Mouse (Mus musculus): Measurements from ENCODE around the gene Ank2. TPM values are rescaled to one million over a fixed set of nuclear protein-coding genes. Genes with fewer than 3 reads are reported as not detected.

Ank2 gene
- polyA plus RNA-seq, 1 experiment = 5.7 TPM

DNA sequence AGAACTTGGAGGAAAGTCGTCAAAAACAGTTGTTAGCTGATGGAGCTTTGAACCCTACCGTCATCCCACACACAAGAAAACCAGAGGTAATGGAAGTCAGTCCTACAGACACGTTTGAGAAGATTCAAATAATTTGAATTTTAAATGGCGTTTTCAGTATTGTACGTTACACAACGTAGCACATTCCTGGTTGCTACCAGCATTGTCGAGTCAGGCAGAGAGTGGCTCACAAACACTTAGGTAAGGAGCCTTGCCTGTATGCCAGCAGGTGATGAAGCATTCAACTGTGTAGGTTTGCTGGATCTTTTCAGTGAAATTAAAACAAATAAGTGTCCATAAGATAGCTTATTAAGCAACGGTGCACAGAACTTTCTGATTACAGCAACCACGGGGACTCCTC lies 36.0 kb downstream of the Ank2 start:
- Histone ChIP-seq H3K27ac (ENCODE audit: insufficient read depth, low read depth, low read length) (no peak overlapping the region), H3K27me3 (replicated peaks; ENCODE audit: control insufficient read depth, insufficient read depth, low read length) (no peaks in the 10 kb centered on the region), H3K36me3 (ENCODE audit: control insufficient read depth, insufficient read depth, low read length) (no peaks in the 10 kb centered on the region), H3K4me3 (ENCODE audit: insufficient read depth, low read depth, low read length) (no peak overlapping the region), H3K4me1 (ENCODE audit: control insufficient read depth, insufficient read depth, low read length) (no peaks in the 10 kb centered on the region)
- no peak for DNase-seq
- no peak for TF ChIP-seq POLR2A (IDR thresholded peaks at IDR 0.05; ENCODE audit: low read depth, low read length)
- TF ChIP-seq CTCF (conservative IDR thresholded peaks at IDR 0.05; ENCODE audit: insufficient read depth, insufficient read length, low read depth, low read length) = no peak
- WGBS = 46% methylated on average over 9 of the region's 9 CpGs

DNA sequence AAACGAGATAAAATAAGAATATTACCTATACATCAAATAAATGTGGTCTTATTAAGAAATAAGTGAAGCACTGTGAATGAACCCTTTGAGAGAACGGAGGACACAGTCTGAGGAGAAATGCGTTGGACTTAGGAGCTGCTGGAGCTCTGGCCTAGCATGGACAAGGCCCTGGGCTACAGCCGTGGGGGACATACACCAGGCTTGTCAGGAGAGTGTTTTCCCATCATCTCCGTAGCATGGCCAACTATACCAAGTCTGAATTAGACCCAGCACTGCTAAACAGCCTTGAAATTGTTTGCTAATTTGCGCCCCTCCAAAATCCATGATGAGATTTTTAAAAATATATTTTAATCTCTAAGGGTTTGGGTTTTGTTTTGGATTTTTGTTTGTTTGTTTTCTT lies 36.7 kb downstream of the Ank2 start:
- H3K36me3 ChIP-seq (ENCODE audit: control insufficient read depth, insufficient read depth, low read length) = no peaks in the 10 kb centered on the region
- no peaks in the 10 kb centered on the region for H3K27me3 ChIP-seq (replicated peaks; ENCODE audit: control insufficient read depth, insufficient read depth, low read length)
- DNase-seq = no peak
- no peaks in the 10 kb centered on the region for H3K4me1 ChIP-seq (ENCODE audit: control insufficient read depth, insufficient read depth, low read length)
- H3K4me3 ChIP-seq (ENCODE audit: insufficient read depth, low read depth, low read length) = no peak overlapping the region
- TF ChIP-seq CTCF (conservative IDR thresholded peaks at IDR 0.05; ENCODE audit: insufficient read depth, insufficient read length, low read depth, low read length) (no peak), POLR2A (IDR thresholded peaks at IDR 0.05; ENCODE audit: low read depth, low read length) (no peak)
- 86% methylated on average over 6 of the region's 6 CpGs for WGBS
- H3K27ac ChIP-seq (ENCODE audit: insufficient read depth, low read depth, low read length) = no peak overlapping the region

DNA sequence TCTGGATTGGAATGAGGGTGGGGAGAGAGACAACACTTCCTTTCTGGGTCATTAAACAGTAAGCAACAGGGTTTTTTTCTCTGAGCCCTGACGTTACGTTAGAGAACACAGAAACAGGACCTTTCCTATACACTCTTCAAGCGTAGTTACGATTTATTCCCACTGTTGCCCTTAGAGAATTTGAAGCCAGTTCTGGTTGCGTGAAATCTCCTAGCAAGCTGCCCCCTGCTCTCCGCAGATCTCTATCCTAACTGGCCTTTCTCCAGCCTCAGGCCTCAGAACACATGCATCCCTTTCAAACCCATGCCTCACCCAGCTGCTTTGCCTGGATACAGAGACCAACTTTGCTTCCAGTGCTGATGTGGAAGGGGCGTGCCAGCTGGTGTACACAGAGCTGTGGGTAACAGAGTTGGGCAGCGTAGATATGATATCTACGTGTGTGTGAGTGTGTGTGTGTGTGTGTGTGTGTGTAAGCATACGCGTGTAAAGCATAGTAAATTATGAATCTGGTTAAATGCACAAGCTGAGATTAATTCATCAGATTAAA lies 38.2 kb downstream of the Ank2 start:
- no peaks in the 10 kb centered on the region for H3K27me3 ChIP-seq (replicated peaks; ENCODE audit: control insufficient read depth, insufficient read depth, low read length)
- H3K4me1 ChIP-seq (ENCODE audit: control insufficient read depth, insufficient read depth, low read length) = no peaks in the 10 kb centered on the region
- no peak overlapping the region for H3K27ac ChIP-seq (ENCODE audit: insufficient read depth, low read depth, low read length)
- H3K36me3 ChIP-seq (ENCODE audit: control insufficient read depth, insufficient read depth, low read length) = no peaks in the 10 kb centered on the region
- TF ChIP-seq CTCF (conservative IDR thresholded peaks at IDR 0.05; ENCODE audit: insufficient read depth, insufficient read length, low read depth, low read length) (no peak), POLR2A (IDR thresholded peaks at IDR 0.05; ENCODE audit: low read depth, low read length) (no peak)
- no peak for DNase-seq
- WGBS = 57% methylated on average over 11 of the region's 11 CpGs
- H3K4me3 ChIP-seq (ENCODE audit: insufficient read depth, low read depth, low read length) = no peak overlapping the region

DNA sequence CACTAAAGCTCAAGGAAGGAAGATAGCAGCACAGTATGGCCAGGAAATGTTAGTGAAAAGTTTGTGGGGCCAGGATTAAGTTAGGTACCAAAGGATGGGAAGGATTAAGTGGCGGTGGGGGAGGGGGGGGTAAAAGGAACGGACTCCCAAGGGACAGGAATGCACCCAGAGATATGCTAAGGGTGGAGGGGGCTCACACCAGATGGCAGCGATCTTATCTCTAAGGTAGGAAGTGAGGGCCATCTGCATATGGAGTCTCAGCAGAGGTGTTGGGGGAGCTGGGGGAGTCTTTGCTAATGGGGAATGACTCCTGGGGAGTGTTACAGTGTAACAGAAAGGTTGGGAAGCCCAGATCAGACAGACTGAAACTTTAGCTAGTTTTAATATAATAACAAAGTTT lies 39.3 kb downstream of the Ank2 start:
- TF ChIP-seq POLR2A (IDR thresholded peaks at IDR 0.05; ENCODE audit: low read depth, low read length) = no peak
- no peak for TF ChIP-seq CTCF (conservative IDR thresholded peaks at IDR 0.05; ENCODE audit: insufficient read depth, insufficient read length, low read depth, low read length)
- H3K27me3 ChIP-seq (replicated peaks; ENCODE audit: control insufficient read depth, insufficient read depth, low read length) = no peaks in the 10 kb centered on the region
- H3K4me1 ChIP-seq (ENCODE audit: control insufficient read depth, insufficient read depth, low read length) = no peaks in the 10 kb centered on the region
- no peaks in the 10 kb centered on the region for H3K36me3 ChIP-seq (ENCODE audit: control insufficient read depth, insufficient read depth, low read length)
- no peak overlapping the region for H3K4me3 ChIP-seq (ENCODE audit: insufficient read depth, low read depth, low read length)
- DNase-seq = no peak
- no peak overlapping the region for H3K27ac ChIP-seq (ENCODE audit: insufficient read depth, low read depth, low read length)
- 46% methylated on average over 3 of the region's 3 CpGs for WGBS

DNA sequence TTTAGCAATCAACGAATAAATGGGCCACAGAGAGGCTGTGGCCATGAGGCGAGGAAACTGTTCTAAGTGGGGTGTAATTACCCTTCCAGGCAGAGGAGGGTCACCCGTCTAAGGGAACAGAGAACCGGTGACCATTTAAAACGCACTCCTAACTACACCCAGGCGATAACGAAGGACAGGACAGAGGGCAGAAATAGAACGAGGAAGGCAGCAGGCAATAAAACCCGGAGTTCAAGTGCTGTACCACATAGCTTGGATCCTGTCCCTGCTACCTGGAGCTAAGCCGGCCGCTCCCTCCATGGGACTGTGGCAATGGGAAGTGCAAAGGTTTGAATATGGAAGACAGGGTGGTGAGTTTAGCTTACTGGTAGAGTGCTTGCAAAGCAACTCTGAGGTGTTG lies 40.2 kb downstream of the Ank2 start:
- DNase-seq = no peak
- H3K4me3 ChIP-seq (ENCODE audit: insufficient read depth, low read depth, low read length) = no peak overlapping the region
- TF ChIP-seq POLR2A (IDR thresholded peaks at IDR 0.05; ENCODE audit: low read depth, low read length) = no peak
- TF ChIP-seq CTCF (conservative IDR thresholded peaks at IDR 0.05; ENCODE audit: insufficient read depth, insufficient read length, low read depth, low read length) = no peak
- no peak overlapping the region for H3K27ac ChIP-seq (ENCODE audit: insufficient read depth, low read depth, low read length)
- no peaks in the 10 kb centered on the region for H3K4me1 ChIP-seq (ENCODE audit: control insufficient read depth, insufficient read depth, low read length)
- WGBS = 33% methylated on average over 11 of the region's 11 CpGs
- no peaks in the 10 kb centered on the region for H3K27me3 ChIP-seq (replicated peaks; ENCODE audit: control insufficient read depth, insufficient read depth, low read length)
- H3K36me3 ChIP-seq (ENCODE audit: control insufficient read depth, insufficient read depth, low read length) = no peaks in the 10 kb centered on the region

DNA sequence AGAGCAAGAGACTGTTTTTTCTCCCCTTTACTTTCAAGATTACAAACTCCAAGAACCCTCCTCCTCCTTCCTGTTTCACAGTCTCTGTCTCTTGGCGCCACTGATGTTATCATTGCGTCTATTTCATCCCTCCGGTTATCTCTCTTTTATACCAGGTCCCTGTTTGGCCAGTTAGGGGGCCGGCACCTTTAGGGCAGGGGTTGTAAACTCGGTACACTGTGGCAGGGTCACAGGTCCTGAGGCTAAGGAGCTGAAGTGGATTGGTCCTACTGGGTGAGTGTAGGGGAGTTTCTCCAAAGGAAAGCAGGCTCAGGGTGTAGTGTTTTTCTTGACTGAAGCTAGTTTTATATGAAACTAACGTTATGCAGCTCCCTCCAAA lies 40.7 kb downstream of the Ank2 start:
- TF ChIP-seq POLR2A (IDR thresholded peaks at IDR 0.05; ENCODE audit: low read depth, low read length) (no peak), CTCF (conservative IDR thresholded peaks at IDR 0.05; ENCODE audit: insufficient read depth, insufficient read length, low read depth, low read length) (no peak)
- H3K27ac ChIP-seq (ENCODE audit: insufficient read depth, low read depth, low read length) = no peak overlapping the region
- H3K36me3 ChIP-seq (ENCODE audit: control insufficient read depth, insufficient read depth, low read length) = no peaks in the 10 kb centered on the region
- no peaks in the 10 kb centered on the region for H3K4me1 ChIP-seq (ENCODE audit: control insufficient read depth, insufficient read depth, low read length)
- 35% methylated on average over 6 of the region's 6 CpGs for WGBS
- H3K4me3 ChIP-seq (ENCODE audit: insufficient read depth, low read depth, low read length) = no peak overlapping the region
- no peaks in the 10 kb centered on the region for H3K27me3 ChIP-seq (replicated peaks; ENCODE audit: control insufficient read depth, insufficient read depth, low read length)
- DNase-seq = no peak

DNA sequence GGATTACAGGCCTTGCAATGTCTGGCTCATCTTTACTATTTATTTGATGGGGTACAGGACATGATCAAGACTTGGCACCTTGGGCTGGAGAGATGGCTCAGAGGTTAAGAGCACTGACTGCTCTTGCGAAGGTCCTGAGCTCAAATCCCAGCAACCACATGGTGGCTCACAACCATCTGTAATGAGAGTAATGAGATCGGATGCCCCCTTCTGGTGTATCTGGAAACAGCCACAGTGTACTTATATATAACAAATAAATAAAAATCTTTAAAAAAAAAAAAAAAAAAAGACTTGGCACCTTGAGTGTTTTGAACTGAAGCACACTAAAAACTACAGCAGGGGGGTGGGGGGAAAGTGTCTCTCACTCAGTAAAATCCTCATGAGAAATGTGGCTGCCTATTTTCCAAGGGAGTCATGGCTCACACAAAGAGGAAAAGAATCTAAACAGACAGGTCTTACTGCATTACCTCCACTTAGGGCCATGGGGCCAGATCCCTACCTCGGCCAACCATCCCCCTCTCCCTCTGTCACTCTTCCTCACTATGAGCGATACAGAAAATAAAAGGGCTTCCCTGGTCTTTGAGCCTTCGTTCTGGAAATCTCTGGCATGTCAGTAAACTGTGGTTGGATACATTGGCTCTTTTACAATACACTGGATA lies 41.3 kb downstream of the Ank2 start:
- no peak for DNase-seq
- H3K27me3 ChIP-seq (replicated peaks; ENCODE audit: control insufficient read depth, insufficient read depth, low read length) = no peaks in the 10 kb centered on the region

More for the DNA sequence above, 41.3 kb downstream of the Ank2 start:
- Histone ChIP-seq H3K36me3 (ENCODE audit: control insufficient read depth, insufficient read depth, low read length) (no peaks in the 10 kb centered on the region), H3K4me1 (ENCODE audit: control insufficient read depth, insufficient read depth, low read length) (no peaks in the 10 kb centered on the region), H3K27ac (ENCODE audit: insufficient read depth, low read depth, low read length) (no peak overlapping the region), H3K4me3 (ENCODE audit: insufficient read depth, low read depth, low read length) (no peak overlapping the region)
- 38% methylated on average over 5 of the region's 5 CpGs for WGBS
- TF ChIP-seq CTCF (conservative IDR thresholded peaks at IDR 0.05; ENCODE audit: insufficient read depth, insufficient read length, low read depth, low read length) (no peak), POLR2A (IDR thresholded peaks at IDR 0.05; ENCODE audit: low read depth, low read length) (no peak)

All from kidney, adult 2 months (tissue).